Mouse (Mus musculus): ENCODE measurements around the gene Rpp38.
A peak's percentile ranks its signal among the peaks of the same experiment; 100 is the strongest.

Gene Rpp38

DNA sequence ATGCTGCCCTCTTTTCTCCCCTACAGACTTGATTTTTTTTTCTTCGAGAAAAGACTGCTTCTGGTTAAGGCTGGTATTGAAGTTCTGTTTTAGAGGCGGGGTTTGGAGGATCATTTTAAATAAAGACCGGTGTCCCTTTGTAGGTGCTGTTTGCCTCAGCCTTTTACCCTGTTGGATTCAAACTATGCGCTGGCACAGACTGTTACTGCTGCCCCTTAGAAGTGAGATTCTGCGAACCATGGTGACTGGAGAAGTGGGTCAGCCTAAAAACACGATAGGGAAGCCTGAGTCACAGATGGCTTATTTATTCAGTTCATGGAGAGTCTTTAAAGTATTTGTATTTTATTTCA is 47.3 kb downstream of the Rpp38 start:
- DNase-seq = peak; percentile 22

DNA sequence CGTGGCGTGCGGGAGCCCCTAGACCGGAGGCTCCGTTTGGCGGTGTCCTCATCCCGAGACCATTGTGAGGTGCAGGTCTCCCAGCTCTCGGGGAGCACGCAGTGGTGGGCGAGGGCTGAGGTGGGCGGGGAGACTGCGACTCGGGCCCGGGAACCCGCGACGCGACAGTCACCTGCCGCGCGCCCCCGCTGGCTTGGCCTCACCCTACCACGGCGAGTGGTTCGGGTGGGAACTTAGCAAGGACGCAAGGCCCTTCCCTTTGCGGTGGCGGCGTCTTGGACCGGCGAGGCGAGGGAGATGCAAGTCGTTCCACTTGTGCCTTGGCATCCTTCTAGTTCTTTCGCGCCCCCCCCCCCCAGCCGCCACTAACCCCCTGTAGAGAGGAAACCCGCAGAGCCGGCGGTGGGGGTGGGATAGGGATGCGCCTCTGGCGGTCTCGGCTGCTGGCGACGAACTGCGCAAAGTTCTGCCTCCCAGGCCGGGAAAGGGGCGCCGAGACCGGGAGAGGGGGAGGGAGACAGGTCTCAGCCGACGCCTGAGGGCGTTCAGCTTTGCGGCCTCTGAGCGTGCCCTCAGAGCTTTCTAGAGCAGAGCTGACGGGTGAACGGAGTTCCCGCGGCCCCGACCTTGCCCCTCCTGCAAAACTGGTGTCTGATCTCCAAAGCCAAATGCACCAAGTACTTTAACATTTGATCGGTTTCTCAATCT is 47.8 kb downstream of the Rpp38 start:
- DNase-seq = peak; percentile 43

DNA sequence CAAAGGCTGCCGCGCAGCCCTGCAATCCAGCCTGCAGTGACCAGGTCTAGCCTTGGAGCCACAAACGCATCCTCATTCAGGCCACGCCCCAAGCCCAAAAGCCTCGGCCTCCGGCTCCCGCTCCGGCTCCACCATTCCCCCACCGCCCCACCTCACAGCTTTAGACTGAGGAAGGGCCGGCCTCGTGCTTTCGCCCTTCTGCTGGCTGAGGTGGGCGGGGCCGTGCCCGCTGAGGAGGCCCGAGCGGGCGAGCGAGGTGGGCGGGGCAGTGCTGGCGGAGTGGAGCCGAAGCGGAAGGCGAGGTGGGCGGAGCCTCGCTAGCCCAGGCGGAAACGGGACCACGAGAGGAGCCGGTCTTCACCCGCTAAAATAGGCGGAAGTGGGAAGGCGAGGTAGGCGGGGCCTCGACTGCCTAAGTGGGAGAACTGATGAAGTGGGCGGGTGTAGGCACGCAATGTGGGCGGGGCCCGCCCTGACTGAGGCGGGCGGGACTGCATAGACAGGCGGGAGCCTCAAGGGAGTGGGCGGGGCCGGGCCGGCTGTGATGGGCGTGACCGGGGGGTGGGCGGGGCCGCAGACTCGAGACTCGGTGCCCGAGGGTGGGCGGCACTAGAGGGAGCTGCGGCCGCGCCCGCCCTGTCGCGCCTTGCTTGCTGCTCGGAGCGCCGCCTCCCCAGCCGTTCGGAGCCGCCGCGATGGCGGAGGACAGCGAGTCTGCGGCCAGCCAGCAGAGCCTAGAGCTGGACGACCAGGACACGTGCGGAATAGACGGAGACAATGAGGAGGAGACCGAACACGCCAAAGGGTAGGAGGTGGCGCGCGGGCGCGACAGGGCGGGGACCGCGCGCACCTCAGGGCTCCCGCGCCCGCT is 48.6 kb downstream of the Rpp38 start, which contains the start of gene Nmt2:
TSS of gene Nmt2 (plus strand) at position 611 of the 871 bp plus-strand sequence.
- DNase-seq = peak; percentile 100

DNA sequence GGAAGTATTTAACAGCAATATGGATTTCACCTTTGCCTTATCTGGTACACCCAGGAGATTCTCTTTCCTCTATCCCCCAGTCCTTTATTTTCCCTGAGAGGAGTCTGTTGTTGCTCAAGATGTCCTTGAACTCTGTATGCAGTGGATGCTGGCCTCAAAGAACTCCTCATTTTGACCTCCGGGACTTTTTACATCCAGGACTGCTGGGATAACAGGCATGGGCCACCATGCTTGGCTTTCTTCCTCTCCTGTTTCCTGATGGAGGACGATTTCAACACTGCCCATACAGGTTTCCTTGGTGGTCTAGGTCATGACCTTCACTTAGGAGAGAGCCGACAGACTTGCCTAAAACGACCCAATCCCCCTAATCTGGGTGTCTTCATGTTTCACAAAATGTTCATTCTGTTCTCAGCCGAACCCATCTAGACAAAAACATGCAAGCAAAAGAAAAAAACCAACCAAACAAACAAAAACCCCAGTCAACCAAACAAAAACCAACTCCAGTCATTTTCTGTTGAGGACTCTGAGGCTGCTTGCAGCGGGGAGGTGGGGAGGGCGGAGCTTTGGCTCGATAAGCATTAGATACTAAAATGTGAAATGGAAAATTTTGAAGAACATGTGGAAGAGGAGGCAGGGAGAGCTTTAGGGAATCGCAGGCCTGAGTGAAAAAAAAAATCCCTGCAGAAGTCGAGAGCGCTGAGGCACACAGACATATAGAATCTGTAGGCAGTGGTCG is 49.4 kb downstream of the Rpp38 start:
- DNase-seq = peak; percentile 46

DNA sequence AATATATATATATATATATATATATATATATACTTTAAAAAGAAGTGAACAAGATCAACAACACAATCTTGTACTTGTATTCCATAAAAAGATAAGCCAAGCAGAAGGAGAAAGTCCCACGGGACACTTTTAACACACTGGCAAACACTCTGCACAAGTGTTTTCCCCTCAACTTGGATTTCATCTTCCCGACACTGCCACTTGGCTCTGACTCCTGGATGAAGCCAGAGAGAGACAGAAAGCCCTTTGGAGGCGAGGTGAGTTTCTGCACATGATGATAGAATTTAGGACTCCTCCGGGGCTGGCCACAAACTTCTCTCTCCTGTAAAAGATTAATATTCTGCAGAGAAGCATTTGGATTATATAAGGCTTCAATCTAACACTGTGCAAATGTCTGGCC is 51.1 kb downstream of the Rpp38 start:
- DNase-seq = no peak

Measured in lung, postnatal 36 days (tissue).